Mouse (Mus musculus) cortical plate, adult 2 months (tissue): Measurements from ENCODE around the gene Flrt1. TPM values are rescaled to one million over a fixed set of nuclear protein-coding genes. Genes with fewer than 3 reads are reported as not detected.
"Not testable (repeated sequence)": the region's sequence is repeated elsewhere in the genome, so short reads cannot be mapped to it uniquely, and the experiment has no call there.

Experiments
- H3K27ac ChIP-seq: fragments of 200-500 bp; 2 replicates; pipeline ENCODE4 v1.5.1; 2012; ENCODE audit warnings: low read length, control low read depth, inconsistent platforms; ENCODE audit not compliant: insufficient read depth
- H3K4me1 ChIP-seq: fragments of 200-500 bp; 2 replicates; pipeline ENCODE4 v1.6.1; 2011; ENCODE audit warnings: low read length; ENCODE audit not compliant: control insufficient read depth, insufficient read depth
- H3K4me3 ChIP-seq: fragments of 200-500 bp; 2 replicates; pipeline ENCODE4 v1.5.1; 2011; ENCODE audit warnings: mild to moderate bottlenecking, low read length, control low read depth; ENCODE audit not compliant: insufficient read depth
- CTCF ChIP-seq: fragments of 200-500 bp; IDR thresholded peaks from 2 replicates; pipeline ENCODE4 v1.5.1; 2011; ENCODE audit warnings: mild to moderate bottlenecking, control low read depth, low read length; ENCODE audit not compliant: insufficient read depth; ENCODE audit errors: extremely low read depth
- POLR2A ChIP-seq: fragments of 200-500 bp; IDR thresholded peaks from 2 replicates; pipeline ENCODE4 v1.6.1; 2011; ENCODE audit warnings: mild to moderate bottlenecking, low read length, control low read depth; ENCODE audit not compliant: insufficient read depth; ENCODE audit errors: extremely low read depth
- polyA plus RNA-seq: library from polyadenylated mRNA; depleted of rRNA; stranded (reverse); fragments of >200 nt; gene quantifications from 2 replicates; pipeline ENCODE4 v1.2.3, GENCODE M21; 2012

Flrt1 gene
- polyA plus RNA-seq, 1 experiment, result 9.2 TPM

- TF ChIP-seq POLR2A (no peak), CTCF (no peak)
- peaks cover 17% of the 10 kb centered on the region for H3K4me1 ChIP-seq
- H3K27ac ChIP-seq, result 0 out of 2 replicates have a peak overlapping the region, but pooled peaks have one; percentile 15
- H3K4me3 ChIP-seq, result no peak overlapping the region
Observed at GRCm38 (mm10) chr19:7090369-7091064, 15.0 kb downstream of the Flrt1 start.

DNA sequence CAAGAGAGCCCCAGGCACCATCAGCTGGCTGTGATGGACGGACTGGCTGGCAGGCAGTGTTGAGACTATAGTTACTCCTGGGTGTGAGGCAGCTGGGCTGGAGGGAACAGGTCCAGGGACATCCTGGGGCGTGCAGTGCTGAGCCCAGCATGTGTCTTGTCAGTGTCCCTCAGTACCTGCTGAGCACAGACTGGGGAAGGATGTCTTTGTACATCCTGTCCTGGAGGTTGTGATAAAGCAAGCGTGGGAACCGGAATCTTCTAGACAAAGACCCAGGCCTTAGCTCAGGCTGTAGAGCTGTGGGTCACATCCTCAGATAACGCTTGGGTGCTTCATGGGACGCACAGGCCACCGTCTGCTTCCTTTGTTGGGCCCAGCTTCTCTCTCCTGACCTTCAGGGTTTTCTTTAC is 15.7 kb downstream of the Flrt1 start:
- no peak for TF ChIP-seq POLR2A
- no peak for TF ChIP-seq CTCF
- Histone ChIP-seq H3K27ac (no peak overlapping the region), H3K4me3 (no peak overlapping the region), H3K4me1 (peaks cover 17% of the 10 kb centered on the region)

DNA sequence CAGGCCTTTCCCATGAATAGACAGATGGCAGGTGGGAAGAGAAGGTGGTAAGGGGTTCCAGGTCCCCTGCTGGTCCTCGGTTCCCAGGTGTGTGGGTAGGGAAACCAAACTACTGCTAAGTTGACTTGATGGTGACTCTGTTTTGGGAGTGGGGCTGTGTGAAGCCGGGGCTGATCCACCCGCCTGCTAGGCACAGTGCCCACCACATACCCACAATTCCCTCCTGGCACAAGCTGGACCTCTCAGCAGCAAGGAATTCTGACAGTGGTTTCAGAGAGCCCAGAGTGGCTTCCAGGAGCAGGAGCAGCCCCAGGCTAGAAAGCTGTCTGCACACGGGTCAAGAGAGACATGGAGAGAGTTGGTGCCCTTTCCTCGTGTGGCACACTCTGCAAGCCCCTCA is 16.5 kb downstream of the Flrt1 start:
- no peak for TF ChIP-seq CTCF
- no peak for TF ChIP-seq POLR2A
- Histone ChIP-seq H3K4me3 (no peak overlapping the region), H3K27ac (no peak overlapping the region), H3K4me1 (peaks cover 17% of the 10 kb centered on the region)

DNA sequence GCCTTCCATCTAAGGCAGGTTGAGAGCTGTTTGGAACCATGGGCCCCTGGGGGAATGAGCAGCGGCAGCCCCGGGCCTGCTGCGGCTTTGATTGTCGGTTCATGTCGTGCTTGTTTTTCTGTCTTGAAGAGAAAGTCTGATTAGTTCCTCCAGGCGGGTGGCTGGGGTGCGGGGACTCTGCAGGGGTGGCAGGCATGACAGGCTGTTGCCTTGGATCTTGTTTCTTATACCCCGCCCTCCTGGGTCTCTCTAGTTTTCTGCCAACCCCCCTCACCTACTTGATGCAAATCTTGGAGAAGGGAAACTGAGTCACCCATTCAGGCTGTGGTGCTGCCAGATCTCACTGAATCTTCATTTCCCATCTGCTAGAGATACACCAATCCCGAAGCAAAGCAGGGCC is 17.0 kb downstream of the Flrt1 start:
- H3K4me3 ChIP-seq, result no peak overlapping the region
- H3K27ac ChIP-seq, result no peak overlapping the region
- TF ChIP-seq POLR2A (no peak), CTCF (no peak)
- peaks cover 17% of the 10 kb centered on the region for H3K4me1 ChIP-seq

GRCm38 (mm10) chr19:7084734-7085133 is 20.8 kb downstream of the Flrt1 start:
- Histone ChIP-seq H3K4me3 (no peak overlapping the region), H3K4me1 (peaks cover 7% of the 10 kb centered on the region), H3K27ac (no peak overlapping the region)
- TF ChIP-seq CTCF, result no peak
- no peak for TF ChIP-seq POLR2A

- peaks cover 5% of the 10 kb centered on the region for H3K4me1 ChIP-seq
- H3K4me3 ChIP-seq, result no peak overlapping the region
- TF ChIP-seq CTCF, result no peak
- no peak for TF ChIP-seq POLR2A
- H3K27ac ChIP-seq, result no peak overlapping the region
Observed at GRCm38 (mm10) chr19:7083035-7083794, 22.3 kb downstream of the Flrt1 start.

- peaks cover 5% of the 10 kb centered on the region for H3K4me1 ChIP-seq
- H3K4me3 ChIP-seq, result no peak overlapping the region
- H3K27ac ChIP-seq, result no peak overlapping the region
- no peak for TF ChIP-seq CTCF
- TF ChIP-seq POLR2A, result no peak
Observed at GRCm38 (mm10) chr19:7081516-7082266, 23.8 kb downstream of the Flrt1 start.

DNA sequence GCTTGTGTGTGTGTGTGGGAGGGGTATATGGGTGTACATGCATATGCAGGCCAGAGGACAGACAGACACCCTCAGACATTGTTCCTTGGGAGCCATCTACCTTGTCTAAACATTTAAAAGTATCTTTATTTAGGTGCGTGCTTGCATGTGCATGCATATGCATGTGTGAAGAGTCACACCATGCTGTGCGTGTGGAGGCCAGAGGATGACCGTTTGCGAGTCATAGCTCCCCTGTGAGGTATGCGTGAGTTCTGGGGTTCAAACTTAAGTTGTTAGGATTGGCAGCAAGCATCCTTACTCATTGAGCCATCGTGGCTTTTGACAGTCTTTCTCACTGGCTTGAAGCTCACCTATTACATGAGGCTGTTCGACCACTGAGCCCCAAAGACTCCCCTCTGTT is 27.3 kb downstream of the Flrt1 start:
- no peak for TF ChIP-seq CTCF
- no peak for TF ChIP-seq POLR2A
- Histone ChIP-seq H3K4me1 (peaks cover 5% of the 10 kb centered on the region), H3K27ac (no peak overlapping the region)

DNA sequence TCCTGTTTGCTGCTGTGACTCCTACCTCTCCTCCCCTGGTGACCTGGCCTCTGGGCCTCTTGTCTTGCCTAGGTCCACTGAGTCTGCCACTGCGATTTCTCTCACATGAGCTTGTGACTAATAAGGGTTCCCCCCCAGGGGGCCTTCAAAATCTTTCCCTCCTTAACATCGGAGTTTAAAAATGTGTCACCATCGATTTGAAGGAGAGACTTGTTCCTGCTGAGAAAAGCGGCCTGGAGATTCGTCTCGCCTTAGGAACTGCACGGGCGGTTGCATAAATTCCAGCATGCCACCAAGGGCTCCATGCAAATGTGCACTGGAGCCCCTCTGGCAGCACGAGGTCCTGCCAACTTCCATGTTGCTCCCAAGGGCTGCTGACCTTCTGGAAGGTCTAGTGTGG is 27.9 kb downstream of the Flrt1 start:
- Histone ChIP-seq H3K4me1 (peaks cover 3% of the 10 kb centered on the region), H3K4me3 (no peak overlapping the region)

More for the DNA sequence above, 27.3 kb downstream of the Flrt1 start:
- H3K4me3 ChIP-seq, result no peak overlapping the region

DNA sequence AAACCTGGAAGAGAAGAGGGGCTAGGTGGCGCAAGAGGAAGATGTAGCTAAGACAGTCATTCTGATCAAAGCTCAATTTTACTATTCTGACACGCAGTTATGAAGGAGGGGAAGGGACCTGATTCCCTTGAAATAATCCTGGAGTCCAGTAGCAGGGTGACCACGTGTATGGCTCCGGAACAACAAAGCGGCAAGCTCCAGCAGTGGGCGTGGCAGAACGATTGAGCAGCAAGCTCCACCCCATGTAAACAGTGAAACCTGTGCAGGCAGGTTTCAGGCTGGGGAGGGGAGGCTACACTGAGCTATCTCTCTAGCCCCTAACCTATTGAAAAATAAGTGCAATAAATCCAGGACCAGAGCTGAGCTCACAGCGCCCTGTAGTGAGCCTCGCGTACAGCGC is 30.2 kb downstream of the Flrt1 start:
- H3K4me3 ChIP-seq, H3K4me1 ChIP-seq, H3K27ac ChIP-seq: not testable (repeated sequence)

More for the DNA sequence above, 27.9 kb downstream of the Flrt1 start:
- TF ChIP-seq POLR2A (no peak), CTCF (no peak)
- H3K27ac ChIP-seq, result no peak overlapping the region
